Mouse (Mus musculus) embryonic fibroblast, embryonic 13.5 days (primary cell): ENCODE measurements around the gene Fam78a.

ENCODE experiments used
- CTCF ChIP-seq: IDR thresholded peaks from 2 replicates; pipeline ENCODE4 v1.5.1; 2011; ENCODE audit warnings: mild to moderate bottlenecking, control low read depth, low read length, moderate library complexity, borderline replicate concordance; ENCODE audit not compliant: insufficient read depth
- POLR2A ChIP-seq: IDR thresholded peaks from 2 replicates; pipeline ENCODE4 v1.6.1; 2011; ENCODE audit warnings: low read depth, mild to moderate bottlenecking, control low read depth, low read length, moderate library complexity

DNA sequence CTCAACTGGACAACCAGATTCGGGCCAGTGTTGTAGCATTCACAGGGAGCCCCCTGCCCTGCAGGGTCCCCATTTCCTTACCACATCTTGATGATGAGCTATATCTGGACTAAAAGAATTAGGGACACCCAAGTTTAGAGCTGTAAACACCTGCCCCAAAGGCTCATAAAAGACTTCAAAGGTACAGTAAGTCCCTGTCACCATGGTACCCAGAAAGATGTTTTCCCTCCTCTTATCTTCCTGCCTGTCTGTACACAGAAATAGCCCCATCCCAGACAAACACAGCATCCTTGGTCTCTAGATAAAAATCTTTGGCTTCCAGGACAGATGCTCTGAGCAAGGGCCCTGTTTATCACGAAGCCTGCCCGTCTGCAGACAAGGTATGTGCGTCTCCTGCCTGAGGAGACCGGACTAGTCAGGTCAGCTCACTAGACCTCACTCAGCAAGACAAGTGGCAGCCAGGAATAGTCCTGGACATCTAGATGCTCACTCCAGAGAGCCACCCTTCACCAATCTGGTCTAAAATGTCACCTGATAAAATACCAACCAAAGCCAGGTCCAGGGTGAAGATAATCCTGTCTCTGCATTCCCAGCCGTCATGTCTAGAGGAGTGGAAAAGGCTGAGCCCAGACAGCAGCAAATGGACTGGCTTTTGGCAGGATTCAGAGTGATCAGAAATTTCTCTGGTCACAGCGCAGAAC, 21.1 kb downstream of the Fam78a start:
- TF ChIP-seq POLR2A = no peak
- no peak for TF ChIP-seq CTCF
